Mouse (Mus musculus) limb, embryonic 13.5 days (tissue): ENCODE measurements at regions not wholly inside any gene's neighbourhood (a gene's known extent, or its start where the extent isn't known, plus 50 kb on each side); places are given as distances from the start of the nearest gene placed in this dataset.

Experiments used
- ATAC-seq: fragments of 200-750 bp; cut with Nextera tagmentation; 2 replicates; pipeline ENCODE4 v1.8.0; 2017; ENCODE audit warnings: low read depth, moderate number of reproducible peaks, moderate TSS enrichment; ENCODE audit not compliant: low FRiP score
- H3K27ac ChIP-seq: fragments of 300-500 bp; sonication (generic); 2 replicates; pipeline ENCODE4 v1.5.1; 2015; ENCODE audit warnings: inconsistent platforms, mild to moderate bottlenecking, moderate library complexity
- H3K27me3 ChIP-seq: fragments of 300-500 bp; sonication (generic); 2 replicates; pipeline ENCODE4 v1.6.1; 2015; ENCODE audit warnings: mild to moderate bottlenecking, inconsistent platforms
- H3K36me3 ChIP-seq: fragments of 300-500 bp; sonication (generic); 2 replicates; pipeline ENCODE4 v1.6.1; 2015; ENCODE audit warnings: inconsistent platforms, mild to moderate bottlenecking, moderate library complexity
- H3K4me1 ChIP-seq: fragments of 300-500 bp; sonication (generic); 2 replicates; pipeline ENCODE4 v1.6.1; 2015; ENCODE audit warnings: inconsistent platforms
- H3K4me2 ChIP-seq: fragments of 300-500 bp; sonication (generic); replicated peaks from 2 replicates; pipeline ENCODE4 v1.6.1; 2015; ENCODE audit warnings: inconsistent platforms, mild to moderate bottlenecking, moderate library complexity
- H3K4me3 ChIP-seq: fragments of 300-500 bp; sonication (generic); 2 replicates; pipeline ENCODE4 v1.5.1; 2015; ENCODE audit warnings: moderate library complexity, mild to moderate bottlenecking, inconsistent platforms
- H3K9ac ChIP-seq: fragments of 300-500 bp; sonication (generic); 2 replicates; pipeline ENCODE4 v1.6.1; 2015; ENCODE audit warnings: mild to moderate bottlenecking, inconsistent platforms
- H3K9me3 ChIP-seq: fragments of 300-500 bp; sonication (generic); 2 replicates; pipeline ENCODE4 v1.6.1; 2016; ENCODE audit warnings: inconsistent platforms
- WGBS: fragments of 180-500 bp; shearing (Covaris S2); methylation state at CpG from one replicate; pipeline ENCODE4 v1.1.7; 2015; 5-methylcytosine and 5-hydroxymethylcytosine counted together

- no peaks in the 10 kb centered on the region for H3K36me3 ChIP-seq
- H3K4me2 ChIP-seq = no peak overlapping the region
- peaks cover 18% of the 10 kb centered on the region for H3K4me1 ChIP-seq
- no peak overlapping the region for H3K9ac ChIP-seq
- H3K9me3 ChIP-seq = no peaks in the 10 kb centered on the region
- ATAC-seq = no peak
- H3K4me3 ChIP-seq = no peak overlapping the region
- H3K27me3 ChIP-seq = no peaks in the 10 kb centered on the region
- no peak overlapping the region for H3K27ac ChIP-seq
- 88% methylated on average over 2 of the region's 2 CpGs for WGBS
Measured at GRCm38 (mm10) chr6:148623119-148623770, 179.1 kb upstream of the Tmtc1 start.

GRCm38 (mm10) chr6:148620034-148620433, 175.8 kb upstream of the Tmtc1 start:
- Histone ChIP-seq H3K4me1 (0 out of 2 replicates have a peak, but pooled peaks cover 6% of the 10 kb centered on the region), H3K4me2 (no peak overlapping the region), H3K9me3 (no peaks in the 10 kb centered on the region), H3K27me3 (no peaks in the 10 kb centered on the region), H3K36me3 (no peaks in the 10 kb centered on the region), H3K4me3 (no peak overlapping the region), H3K27ac (no peak overlapping the region), H3K9ac (no peak overlapping the region)
- no peak for ATAC-seq
- 81% methylated on average over 1 of the region's 1 CpGs for WGBS

GRCm38 (mm10) chr6:148615931-148616330, 171.7 kb upstream of the Tmtc1 start:
- Histone ChIP-seq H3K27ac (no peak overlapping the region), H3K9ac (no peak overlapping the region), H3K4me1 (0 out of 2 replicates have a peak, but pooled peaks cover 6% of the 10 kb centered on the region), H3K36me3 (no peaks in the 10 kb centered on the region), H3K4me3 (no peak overlapping the region), H3K9me3 (no peaks in the 10 kb centered on the region), H3K4me2 (no peak overlapping the region), H3K27me3 (no peaks in the 10 kb centered on the region)
- ATAC-seq = no peak
- WGBS = 22% methylated on average over 4 of the region's 4 CpGs

- Histone ChIP-seq H3K4me3 (no peak overlapping the region), H3K27ac (no peak overlapping the region), H3K36me3 (no peaks in the 10 kb centered on the region), H3K4me1 (0 out of 2 replicates have a peak, but pooled peaks cover 6% of the 10 kb centered on the region), H3K27me3 (no peaks in the 10 kb centered on the region), H3K4me2 (no peak overlapping the region), H3K9ac (no peak overlapping the region), H3K9me3 (no peaks in the 10 kb centered on the region)
- 45% methylated on average over 3 of the region's 3 CpGs for WGBS
- ATAC-seq = no peak
Measured at GRCm38 (mm10) chr6:148615442-148615841, 171.3 kb upstream of the Tmtc1 start.

- no peak overlapping the region for H3K9ac ChIP-seq
- no peaks in the 10 kb centered on the region for H3K27me3 ChIP-seq
- H3K4me2 ChIP-seq = no peak overlapping the region
- no peaks in the 10 kb centered on the region for H3K4me1 ChIP-seq
- ATAC-seq = no peak
- H3K9me3 ChIP-seq = no peaks in the 10 kb centered on the region
- H3K4me3 ChIP-seq = no peak overlapping the region
- 91% methylated on average over 5 of the region's 5 CpGs for WGBS
- H3K27ac ChIP-seq = no peak overlapping the region
- no peaks in the 10 kb centered on the region for H3K36me3 ChIP-seq
Measured at GRCm38 (mm10) chr6:148608881-148609280, 164.7 kb upstream of the Tmtc1 start.

GRCm38 (mm10) chr6:148605226-148605625, 161.0 kb upstream of the Tmtc1 start:
- H3K36me3 ChIP-seq = no peaks in the 10 kb centered on the region
- no peaks in the 10 kb centered on the region for H3K9me3 ChIP-seq
- H3K4me2 ChIP-seq = no peak overlapping the region
- no peak overlapping the region for H3K9ac ChIP-seq
- no peak for ATAC-seq
- no peak overlapping the region for H3K4me3 ChIP-seq
- no peaks in the 10 kb centered on the region for H3K27me3 ChIP-seq
- H3K27ac ChIP-seq = no peak overlapping the region
- WGBS = 77% methylated on average over 1 of the region's 1 CpGs
- no peaks in the 10 kb centered on the region for H3K4me1 ChIP-seq

- Histone ChIP-seq H3K4me1 (no peaks in the 10 kb centered on the region), H3K4me3 (no peak overlapping the region), H3K27ac (no peak overlapping the region), H3K9ac (no peak overlapping the region), H3K36me3 (no peaks in the 10 kb centered on the region), H3K4me2 (no peak overlapping the region), H3K27me3 (no peaks in the 10 kb centered on the region), H3K9me3 (no peaks in the 10 kb centered on the region)
- ATAC-seq = no peak
- WGBS = 0% methylated on average over 1 of the region's 1 CpGs
Measured at GRCm38 (mm10) chr6:148604790-148605189, 160.6 kb upstream of the Tmtc1 start.

- Histone ChIP-seq H3K4me2 (no peak overlapping the region), H3K27ac (no peak overlapping the region), H3K27me3 (no peaks in the 10 kb centered on the region), H3K4me3 (no peak overlapping the region), H3K9me3 (no peaks in the 10 kb centered on the region), H3K9ac (no peak overlapping the region), H3K36me3 (no peaks in the 10 kb centered on the region), H3K4me1 (peaks cover 6% of the 10 kb centered on the region)
- ATAC-seq = no peak
- WGBS = 81% methylated on average over 2 of the region's 2 CpGs
Measured at GRCm38 (mm10) chr6:148603878-148604277, 159.7 kb upstream of the Tmtc1 start.

GRCm38 (mm10) chr6:148603460-148603859, 159.3 kb upstream of the Tmtc1 start:
- WGBS = 79% methylated on average over 4 of the region's 4 CpGs
- H3K9me3 ChIP-seq = no peaks in the 10 kb centered on the region

GRCm38 (mm10) chr6:148602894-148603293, 158.7 kb upstream of the Tmtc1 start:
- Histone ChIP-seq H3K4me2 (no peak overlapping the region), H3K27ac (no peak overlapping the region), H3K9ac (no peak overlapping the region), H3K4me1 (peaks cover 16% of the 10 kb centered on the region), H3K4me3 (no peak overlapping the region), H3K27me3 (no peaks in the 10 kb centered on the region), H3K9me3 (no peaks in the 10 kb centered on the region), H3K36me3 (no peaks in the 10 kb centered on the region)
- ATAC-seq = no peak
- 75% methylated on average over 2 of the region's 2 CpGs for WGBS

More at GRCm38 (mm10) chr6:148603460-148603859, 159.3 kb upstream of the Tmtc1 start:
- Histone ChIP-seq H3K4me2 (no peak overlapping the region), H3K9ac (no peak overlapping the region), H3K4me3 (no peak overlapping the region), H3K36me3 (no peaks in the 10 kb centered on the region), H3K27ac (no peak overlapping the region), H3K27me3 (no peaks in the 10 kb centered on the region), H3K4me1 (peaks cover 11% of the 10 kb centered on the region)
- no peak for ATAC-seq

- no peak for ATAC-seq
- H3K9me3 ChIP-seq = no peaks in the 10 kb centered on the region
- no peak overlapping the region for H3K9ac ChIP-seq
- 39% methylated on average over 2 of the region's 2 CpGs for WGBS
- H3K27ac ChIP-seq = no peak overlapping the region
- H3K4me1 ChIP-seq = peaks cover 24% of the 10 kb centered on the region
- no peaks in the 10 kb centered on the region for H3K36me3 ChIP-seq
- H3K4me2 ChIP-seq = no peak overlapping the region
- no peak overlapping the region for H3K4me3 ChIP-seq
- H3K27me3 ChIP-seq = no peaks in the 10 kb centered on the region
Measured at GRCm38 (mm10) chr6:148600934-148601333, 156.7 kb upstream of the Tmtc1 start.

- Histone ChIP-seq H3K9me3 (no peaks in the 10 kb centered on the region), H3K4me1 (peaks cover 24% of the 10 kb centered on the region), H3K9ac (no peak overlapping the region), H3K36me3 (no peaks in the 10 kb centered on the region), H3K27ac (no peak overlapping the region), H3K4me3 (no peak overlapping the region), H3K27me3 (no peaks in the 10 kb centered on the region), H3K4me2 (peak overlapping the region; percentile 61; the same call in 1 of the 2 replicates)
- ATAC-seq = no peak
- WGBS = 61% methylated on average over 4 of the region's 4 CpGs
Measured at GRCm38 (mm10) chr6:148599473-148599872, 155.3 kb upstream of the Tmtc1 start.

GRCm38 (mm10) chr6:148598746-148599337, 154.7 kb upstream of the Tmtc1 start:
- H3K36me3 ChIP-seq = no peaks in the 10 kb centered on the region
- peak; percentile 54; the same call in 1 of the 2 replicates for ATAC-seq
- 3% methylated on average over 16 of the region's 16 CpGs for WGBS
- H3K4me2 ChIP-seq = peak overlapping the region; percentile 61
- peak overlapping the region; percentile 29 for H3K4me3 ChIP-seq
- no peaks in the 10 kb centered on the region for H3K27me3 ChIP-seq
- H3K4me1 ChIP-seq = peaks cover 24% of the 10 kb centered on the region
- H3K27ac ChIP-seq = no peak overlapping the region
- H3K9me3 ChIP-seq = no peaks in the 10 kb centered on the region
- H3K9ac ChIP-seq = no peak overlapping the region
